Mouse (Mus musculus): ENCODE data around the gene H2afx.
"Not testable (repeated sequence)": the region's sequence is repeated elsewhere in the genome, so short reads cannot be mapped to it uniquely, and the experiment has no call there.

Gene H2afx

DNA sequence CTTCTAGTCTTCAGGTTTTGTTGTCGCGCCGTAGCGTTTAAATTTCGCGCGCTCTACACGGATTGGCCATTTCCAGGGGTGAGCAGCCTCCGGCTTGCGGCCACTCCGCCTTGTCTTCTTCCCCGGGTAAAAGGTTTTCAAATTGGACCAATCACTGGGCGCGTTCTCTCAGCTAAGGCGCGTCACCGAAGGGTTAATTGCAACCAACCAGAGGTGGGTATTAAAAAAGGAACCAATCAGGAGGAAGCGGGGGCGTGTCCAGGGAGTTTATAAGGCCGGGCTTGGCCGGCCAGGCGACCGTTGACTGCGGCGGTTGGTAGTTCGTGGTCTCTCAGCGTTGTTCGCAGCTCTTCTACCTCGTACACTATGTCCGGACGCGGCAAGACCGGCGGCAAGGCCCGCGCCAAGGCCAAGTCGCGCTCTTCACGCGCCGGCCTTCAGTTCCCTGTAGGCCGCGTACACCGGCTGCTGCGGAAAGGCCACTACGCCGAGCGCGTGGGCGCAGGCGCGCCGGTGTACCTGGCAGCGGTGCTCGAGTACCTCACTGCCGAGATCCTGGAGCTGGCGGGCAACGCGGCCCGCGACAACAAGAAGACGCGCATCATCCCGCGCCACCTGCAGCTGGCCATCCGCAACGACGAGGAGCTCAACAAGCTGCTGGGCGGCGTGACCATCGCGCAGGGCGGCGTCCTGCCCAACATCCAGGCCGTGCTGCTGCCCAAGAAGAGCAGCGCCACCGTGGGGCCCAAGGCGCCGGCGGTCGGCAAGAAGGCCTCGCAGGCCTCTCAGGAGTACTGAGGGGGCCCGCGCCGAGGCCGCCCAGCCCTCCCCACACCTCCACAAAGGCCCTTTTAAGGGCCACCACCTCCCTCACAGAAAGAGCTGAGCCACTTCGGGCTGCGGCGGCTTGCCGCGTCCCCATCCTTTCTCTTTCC is at the start of gene H2afx:
Gene H2afx (plus strand): TSS at position 299 of the 935 bp plus-strand sequence.
- DNase-seq (ENCODE audit: low spot score) = peak; percentile 99

DNA sequence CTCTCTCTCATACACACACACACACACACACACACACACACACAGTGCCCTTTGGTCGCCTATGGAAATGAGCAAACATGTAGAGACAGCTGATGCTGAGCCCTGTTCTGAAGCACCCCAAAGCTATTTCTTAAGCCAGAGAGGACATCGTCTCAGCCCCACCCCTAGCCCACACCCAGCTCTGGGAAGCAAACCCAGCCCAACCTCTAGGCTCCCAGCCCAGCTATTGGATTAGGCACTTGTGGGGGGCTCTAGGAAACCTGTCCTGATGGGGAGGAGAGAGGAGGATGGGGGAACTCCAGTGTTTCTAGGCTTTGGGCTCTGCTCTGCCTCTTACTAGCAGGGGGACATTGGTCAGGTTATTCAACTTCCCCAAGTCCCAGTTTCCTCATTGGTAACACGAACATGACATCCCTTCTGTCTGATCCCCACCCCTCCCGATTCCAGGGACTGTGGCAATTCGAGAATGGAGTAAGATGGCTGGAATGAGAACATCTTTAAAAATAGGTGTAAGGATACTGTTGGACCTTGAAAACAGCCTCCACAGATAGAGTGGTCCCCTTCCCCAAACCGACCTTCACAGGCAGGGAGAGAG is 48.1 kb upstream of the H2afx start:
- DNase-seq (ENCODE audit: low spot score) = no peak

DNA sequence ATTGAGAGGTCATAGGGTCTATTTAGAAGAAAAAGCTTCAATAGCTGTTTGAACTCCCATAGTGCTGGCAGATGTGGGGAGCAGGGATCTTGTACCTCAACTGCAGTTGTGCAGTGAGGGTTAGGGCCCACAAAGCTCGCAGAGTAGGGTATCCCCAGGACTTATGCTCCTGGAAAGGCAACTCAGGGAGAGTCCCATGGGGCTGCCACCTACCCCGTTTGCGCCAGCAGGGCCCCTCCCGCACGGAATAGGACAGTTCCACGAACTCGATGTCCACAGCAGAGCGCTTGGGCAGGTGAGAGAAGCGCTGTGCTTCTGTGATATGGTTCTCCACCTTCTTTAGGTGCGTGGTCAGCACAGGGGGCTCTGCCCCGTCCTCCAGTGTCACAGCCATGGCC is 47.5 kb upstream of the H2afx start:
- no peak for DNase-seq (ENCODE audit: low spot score)

DNA sequence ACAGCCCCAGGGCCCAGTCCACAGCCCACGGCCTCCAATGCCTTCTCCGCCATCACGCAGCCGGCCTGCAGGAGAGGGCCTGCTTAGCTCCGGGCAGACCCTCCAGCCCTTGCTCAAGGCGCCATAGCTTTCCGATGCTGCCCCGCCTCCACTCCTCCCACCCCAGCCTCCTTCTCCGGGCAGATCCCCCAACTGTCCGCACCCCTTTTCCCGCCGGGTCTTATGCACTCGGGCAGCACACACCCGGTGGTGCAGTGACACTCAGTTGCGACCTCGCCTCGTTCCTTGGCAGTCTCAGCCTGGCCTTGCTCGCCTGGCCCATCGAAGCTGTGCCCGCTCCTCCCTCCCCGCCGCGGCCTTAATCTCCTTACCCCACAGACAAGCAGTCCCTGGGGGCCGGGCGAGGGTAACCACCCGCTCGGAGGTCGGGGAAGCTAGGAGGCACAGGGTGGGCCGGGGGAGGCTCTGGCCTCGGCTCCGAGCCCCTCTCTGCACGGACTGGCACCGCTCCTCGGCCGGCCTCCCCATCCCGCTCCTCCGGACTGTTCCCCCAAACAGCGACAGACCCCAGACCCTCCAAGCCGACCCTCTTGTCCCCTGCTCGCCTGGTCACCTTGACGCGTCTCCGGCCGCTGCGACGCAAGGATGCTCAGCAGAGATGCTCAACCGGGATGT is 47.0 kb upstream of the H2afx start:
- DNase-seq (ENCODE audit: low spot score) = peak; percentile 41

DNA sequence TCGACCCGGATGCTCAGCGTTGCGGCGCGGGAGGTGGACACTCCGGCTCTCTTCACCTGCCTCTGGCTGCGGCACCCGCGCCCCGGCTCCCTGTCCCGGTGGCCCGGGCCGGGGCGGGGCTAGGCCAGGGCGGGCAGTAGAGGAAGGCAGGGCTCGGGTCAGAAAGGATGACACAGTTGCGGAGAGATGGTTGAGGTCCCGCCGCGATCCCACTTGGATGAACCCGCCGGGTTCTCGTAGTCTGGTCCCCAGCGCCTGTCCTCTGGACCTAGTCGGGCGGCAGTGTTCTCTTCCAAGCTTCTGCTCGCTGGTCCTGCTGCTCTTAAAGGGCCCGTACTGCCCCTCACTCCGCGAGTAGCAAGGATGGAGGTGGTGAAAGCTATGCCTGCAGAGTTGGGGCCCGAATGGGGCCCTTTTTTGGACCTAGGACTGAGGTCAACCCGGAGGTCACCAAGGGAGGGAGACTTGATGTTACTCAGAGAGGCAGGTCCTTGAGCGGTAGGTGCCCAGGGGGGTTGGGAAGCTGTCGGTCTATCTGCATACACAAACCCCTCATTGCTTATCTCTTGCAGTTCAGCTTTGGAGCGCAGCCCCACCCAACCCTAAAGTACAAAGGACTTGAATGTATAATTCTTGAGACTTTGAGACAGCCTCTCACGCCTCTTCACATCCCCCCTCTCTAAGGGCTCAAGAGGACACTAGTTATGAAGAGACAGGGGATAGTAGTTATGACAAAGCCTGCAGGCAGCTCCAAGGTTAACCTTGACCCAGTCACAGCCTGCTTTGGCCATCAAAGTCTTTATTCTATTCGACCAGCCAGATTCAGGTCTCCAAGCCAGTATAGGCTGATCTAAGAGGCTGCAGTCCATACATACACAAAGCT is 46.2 kb upstream of the H2afx start, which contains the start of gene Abcg4:
Gene Abcg4 (minus strand): TSS at position 540 of the 883 bp plus-strand sequence.
- no peak for DNase-seq (ENCODE audit: low spot score)

DNA sequence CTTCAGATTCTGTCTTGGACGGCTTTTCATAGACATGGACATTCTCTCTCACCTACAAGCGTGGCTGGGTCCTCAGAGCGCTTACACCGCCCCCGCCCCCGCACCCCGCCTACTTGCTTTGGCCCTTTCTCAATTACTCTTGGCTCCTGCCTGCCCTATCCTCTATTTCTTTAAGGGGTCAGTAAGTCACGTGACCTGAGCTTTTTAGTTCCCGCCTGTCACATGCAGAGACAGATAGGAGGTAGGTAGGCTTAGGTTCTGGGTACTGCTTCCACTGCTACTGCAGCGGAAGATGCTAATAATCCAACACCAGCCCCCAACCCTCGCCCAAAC is 45.6 kb upstream of the H2afx start:
- no peak for DNase-seq (ENCODE audit: low spot score)

DNA sequence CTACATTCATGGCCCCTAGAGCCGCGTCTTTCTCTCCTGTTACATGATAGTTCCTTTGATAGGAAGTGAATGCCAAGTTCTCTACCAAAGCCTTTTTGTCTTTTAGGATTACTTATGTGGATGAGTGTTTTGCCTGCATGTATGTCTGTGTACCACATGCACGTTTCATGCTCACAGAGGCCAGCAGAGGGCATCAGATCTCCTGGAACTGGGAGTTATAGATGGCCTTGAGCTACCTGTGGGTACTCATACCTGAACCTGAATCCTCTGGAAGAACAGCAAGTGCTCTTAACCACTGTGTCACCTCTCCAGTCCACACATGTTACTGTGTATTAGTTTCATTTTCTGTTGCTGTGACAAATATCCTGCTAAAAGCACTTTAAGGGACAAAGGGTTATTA is 42.0 kb upstream of the H2afx start:
- DNase-seq (ENCODE audit: low spot score) = no peak

DNA sequence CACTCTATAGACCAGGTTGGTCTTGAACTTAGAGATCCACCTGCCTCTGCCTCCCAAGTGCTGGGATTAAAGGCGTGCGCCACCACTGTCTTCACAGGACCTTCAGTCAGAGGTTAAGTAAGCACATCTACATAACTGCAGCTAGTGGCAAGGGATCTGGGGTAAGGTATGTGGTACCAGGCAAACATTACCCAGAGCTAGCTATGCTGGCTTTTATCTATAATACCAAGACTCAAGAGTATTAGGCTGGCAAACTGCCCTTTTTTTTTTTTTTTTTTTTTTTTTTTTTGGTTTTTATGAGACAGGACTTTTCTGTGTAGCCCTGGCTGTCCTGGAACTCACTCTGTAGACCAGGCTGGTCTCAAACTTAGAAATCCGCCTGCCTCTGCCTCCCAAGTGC is 34.5 kb upstream of the H2afx start:
- not testable (repeated sequence) for DNase-seq (ENCODE audit: low spot score)

DNA sequence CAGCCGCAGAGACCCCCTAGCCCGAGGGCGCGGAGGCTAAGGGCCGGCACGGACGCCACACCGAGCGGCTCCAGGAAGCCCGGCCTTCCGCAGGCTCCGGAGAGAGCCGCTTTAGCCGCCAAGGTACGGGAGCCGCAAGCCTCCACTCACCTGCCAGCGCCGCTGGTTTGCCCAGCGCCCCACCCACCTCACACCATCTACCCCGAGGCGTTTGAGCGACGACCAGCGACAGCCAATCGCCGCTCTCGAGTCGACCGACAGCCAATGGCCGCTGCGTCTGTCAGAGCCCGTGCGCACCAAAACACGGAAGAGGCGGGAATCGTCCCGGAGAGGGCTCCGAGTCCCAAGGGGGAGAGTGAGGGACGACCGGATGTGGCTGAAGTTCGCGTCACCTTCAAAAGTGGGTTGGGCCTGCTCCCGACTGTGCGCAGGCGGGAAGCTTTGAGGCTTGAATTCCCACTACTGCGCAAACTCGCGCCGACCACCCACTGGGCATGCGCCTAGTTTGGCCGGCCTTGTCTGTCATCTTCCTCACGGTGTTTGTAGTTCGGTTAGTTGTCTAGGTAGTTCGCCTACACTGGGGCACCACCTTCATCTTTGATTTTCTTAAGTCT is 28.9 kb upstream of the H2afx start, which contains the start of gene Hinfp:
Gene Hinfp (minus strand): TSS at position 206 of the 614 bp plus-strand sequence.
- peak; percentile 99 for DNase-seq (ENCODE audit: low spot score)

DNA sequence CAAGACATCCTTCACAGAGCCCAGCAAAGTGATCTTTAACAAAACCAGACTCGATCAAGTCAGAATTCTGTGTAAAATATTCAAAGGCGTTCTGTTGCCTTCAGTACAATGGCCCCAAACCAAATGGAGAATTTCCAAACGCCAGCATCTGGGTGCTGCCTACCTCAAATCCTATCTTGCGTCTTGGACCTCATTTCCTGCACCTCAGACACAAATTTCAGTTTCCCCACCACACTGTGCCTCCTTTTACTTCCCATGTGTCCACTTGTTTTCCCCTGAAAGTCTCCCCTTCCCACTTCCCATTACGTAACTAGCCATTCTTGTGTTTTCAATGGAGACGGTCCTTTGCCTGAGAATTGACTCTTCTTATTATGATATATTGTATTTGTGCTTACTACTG is 28.0 kb upstream of the H2afx start:
- no peak for DNase-seq (ENCODE audit: low spot score)

DNA sequence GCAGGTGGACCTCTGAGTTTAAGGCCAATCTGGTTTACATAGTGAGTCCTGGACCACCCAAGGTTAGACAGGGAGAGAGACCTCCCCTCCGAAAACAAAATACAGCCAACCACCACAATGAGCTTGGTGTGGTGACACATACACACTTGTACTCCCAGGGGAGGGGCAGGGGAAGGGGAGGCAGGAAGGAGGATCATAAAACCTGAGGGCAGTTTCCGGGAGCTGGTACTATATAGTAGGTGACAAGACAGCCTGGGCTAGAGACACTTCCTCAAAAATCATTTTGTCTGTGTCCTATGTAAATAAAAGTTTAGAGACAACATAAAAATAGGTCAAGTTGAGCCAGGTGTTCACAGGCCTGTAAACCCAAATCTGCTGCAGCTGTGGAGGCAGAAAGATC is 27.2 kb upstream of the H2afx start:
- no peak for DNase-seq (ENCODE audit: low spot score)

DNA sequence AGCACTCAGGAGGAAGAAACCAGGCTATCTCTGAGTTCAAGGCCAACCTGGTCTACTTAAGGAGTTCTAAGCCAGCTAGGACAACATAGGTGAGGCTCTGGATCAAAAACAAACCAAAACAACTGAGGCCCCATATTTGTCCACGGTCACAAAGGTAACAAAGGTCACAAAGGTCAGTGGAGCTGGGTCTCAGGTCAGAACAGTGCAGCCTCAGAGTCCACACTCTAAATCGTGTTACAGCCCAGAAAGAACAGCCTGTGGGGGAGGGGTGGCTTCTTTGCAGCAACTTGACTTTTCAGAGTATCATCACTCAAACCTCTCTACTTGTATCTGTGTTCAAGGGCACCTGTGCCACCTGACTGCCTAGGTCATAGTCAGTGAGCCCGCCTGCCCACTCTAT is 24.7 kb upstream of the H2afx start:
- DNase-seq (ENCODE audit: low spot score) = no peak

DNA sequence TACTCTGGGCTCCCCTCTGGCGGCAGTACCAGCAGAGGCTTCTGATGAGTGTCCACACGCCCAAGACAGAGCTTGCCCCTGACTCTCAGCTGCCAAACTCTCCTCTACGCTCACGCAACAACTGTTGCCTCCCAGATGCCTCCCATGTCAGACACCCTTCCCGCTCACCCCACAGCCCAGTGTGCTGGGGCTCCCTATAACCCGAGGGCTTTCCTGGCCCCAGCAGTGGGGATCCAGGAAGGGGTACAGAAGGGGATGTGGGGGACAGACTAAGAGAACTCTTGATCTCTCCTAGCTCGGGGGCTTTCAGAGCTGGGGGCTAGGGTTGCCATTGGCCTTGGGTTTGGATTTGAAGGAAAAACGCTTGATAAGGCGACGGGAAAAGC is 23.8 kb upstream of the H2afx start:
- DNase-seq (ENCODE audit: low spot score) = no peak

DNA sequence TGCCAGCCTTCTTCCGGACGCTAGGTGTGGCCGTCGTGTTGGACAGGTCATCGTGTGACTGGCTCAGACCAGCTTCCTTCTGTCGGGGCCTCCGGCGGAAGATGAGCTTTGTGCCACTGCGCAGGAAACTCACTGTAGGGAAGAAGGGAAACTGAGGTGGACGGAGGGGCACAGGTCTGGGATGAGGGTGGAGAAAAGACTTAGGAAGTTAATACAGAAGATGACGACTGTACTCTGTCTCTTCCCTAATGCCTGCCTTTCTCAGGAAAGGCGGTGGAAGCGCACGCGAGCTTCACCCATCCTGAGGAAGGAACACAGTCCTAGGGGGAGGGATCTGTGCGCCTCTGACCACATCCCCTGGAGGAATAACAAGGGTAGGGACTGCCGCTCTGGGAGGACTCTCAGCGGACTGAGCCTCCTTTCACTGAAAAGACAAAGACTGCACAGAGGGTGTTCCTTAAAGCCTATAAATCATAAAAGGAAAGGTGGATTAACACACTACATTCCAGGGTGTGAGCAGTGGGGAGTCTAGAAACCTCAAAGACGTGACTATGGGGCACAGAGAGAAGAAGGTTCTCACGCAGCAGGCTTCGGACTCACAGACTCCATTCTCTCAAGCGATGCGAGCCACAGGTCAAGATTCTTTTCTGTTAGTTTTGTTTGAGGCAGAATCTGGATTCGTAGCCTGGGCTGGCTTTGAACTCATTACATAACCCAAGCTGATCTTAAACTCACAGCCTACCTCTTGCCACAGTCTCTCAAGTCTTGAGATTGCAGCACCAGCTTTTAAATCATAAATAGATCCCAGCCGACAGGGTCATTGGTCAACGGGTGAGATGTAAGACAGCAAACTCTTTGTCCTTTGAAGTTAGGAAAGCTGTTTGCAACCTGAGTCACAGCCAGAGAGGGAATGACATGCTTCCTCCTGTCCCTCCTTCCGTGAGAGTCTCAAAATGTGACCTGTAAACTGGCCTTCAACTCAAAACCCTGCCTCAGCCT is 23.1 kb upstream of the H2afx start:
- DNase-seq (ENCODE audit: low spot score) = no peak

DNA sequence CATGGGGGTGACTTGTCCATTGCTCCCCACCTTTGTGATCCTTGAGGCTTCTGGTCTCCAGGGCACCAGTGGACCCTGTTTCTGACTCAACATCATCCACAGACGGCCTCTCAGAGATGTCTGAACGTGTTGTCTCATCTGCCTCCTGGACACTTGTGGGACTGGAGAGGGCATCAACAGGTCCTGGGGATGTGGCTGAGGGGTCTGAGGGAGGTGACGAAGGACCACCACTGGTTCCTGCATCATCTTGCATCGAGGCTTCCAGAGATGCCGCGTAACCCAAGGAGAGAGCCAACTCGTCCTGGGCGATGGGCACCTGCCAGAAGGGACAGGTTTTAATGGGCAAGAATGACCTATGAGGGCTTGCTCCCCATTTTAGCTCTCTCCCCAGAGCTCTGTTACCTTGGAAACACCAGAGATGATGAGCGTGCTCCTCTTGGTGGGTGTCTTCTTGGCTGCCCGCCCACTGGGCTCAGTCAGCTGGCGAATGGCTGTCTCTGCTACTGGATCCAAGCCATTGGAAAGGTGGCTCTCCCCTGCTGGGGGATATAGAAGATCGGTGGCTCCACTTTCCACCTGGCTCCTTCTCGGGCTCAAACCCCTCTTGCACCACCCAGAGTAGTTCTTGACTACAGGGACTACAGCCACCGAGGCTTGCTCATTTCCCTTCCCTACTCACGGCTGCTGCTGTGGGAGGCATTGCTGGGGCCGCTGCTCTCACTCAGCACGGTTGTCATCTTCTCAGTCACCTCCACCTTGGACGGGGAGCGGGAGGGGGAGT is 20.8 kb upstream of the H2afx start:
- DNase-seq (ENCODE audit: low spot score) = no peak

DNA sequence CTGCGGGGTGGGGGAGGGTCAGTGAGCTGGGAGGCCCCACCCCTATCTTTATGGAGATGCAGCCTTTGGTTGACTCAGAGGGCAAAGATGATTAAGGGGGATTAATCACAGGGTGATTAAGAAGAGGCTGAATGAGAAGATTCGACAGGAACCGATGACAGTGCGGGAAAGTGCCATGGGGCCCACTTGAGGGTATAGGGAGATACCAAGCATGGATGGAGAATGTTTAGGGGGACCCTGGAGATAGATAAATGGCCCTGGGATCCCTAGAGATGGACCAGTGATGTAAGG is 20.3 kb upstream of the H2afx start:
- no peak for DNase-seq (ENCODE audit: low spot score)

DNA sequence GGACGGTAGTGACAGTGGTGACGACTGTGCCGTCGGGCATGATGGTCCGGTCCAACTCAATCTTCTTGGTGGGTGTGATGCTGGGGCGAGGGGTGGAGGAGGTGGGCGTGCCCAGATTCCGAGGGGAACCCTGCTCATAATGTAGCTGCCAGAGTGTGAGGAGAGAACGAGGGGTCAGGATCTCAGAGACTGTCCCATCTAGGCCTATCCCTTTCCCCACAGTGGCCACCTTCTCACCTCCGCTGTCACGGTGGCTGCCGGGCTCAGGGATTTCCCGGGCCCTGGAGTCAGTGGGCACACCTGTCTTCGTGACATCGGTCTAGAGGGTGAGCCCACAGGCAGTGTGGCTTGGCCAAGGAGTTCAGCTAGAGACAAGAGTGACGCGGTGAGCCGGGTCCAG is 19.6 kb upstream of the H2afx start:
- no peak for DNase-seq (ENCODE audit: low spot score)

DNA sequence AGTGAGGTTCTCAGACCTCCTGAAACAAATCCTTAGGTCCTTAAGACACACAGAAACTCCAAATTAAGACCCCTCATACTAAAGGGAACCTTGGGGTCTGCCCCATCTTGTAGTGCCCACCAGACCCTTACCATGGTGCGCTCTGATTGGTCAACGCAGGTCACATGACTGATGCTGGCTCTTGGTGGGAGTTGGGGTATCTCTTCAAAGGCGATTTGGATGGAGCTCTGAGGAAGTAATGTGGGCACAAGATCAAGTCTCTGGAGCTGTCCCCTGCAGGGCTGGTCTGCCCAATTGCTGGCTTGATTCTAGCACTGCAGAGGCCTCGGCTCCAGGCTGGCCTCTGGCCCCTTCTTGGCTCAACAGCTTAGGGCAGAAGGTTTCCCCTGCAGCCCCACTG is 17.0 kb upstream of the H2afx start:
- no peak for DNase-seq (ENCODE audit: low spot score)

DNA sequence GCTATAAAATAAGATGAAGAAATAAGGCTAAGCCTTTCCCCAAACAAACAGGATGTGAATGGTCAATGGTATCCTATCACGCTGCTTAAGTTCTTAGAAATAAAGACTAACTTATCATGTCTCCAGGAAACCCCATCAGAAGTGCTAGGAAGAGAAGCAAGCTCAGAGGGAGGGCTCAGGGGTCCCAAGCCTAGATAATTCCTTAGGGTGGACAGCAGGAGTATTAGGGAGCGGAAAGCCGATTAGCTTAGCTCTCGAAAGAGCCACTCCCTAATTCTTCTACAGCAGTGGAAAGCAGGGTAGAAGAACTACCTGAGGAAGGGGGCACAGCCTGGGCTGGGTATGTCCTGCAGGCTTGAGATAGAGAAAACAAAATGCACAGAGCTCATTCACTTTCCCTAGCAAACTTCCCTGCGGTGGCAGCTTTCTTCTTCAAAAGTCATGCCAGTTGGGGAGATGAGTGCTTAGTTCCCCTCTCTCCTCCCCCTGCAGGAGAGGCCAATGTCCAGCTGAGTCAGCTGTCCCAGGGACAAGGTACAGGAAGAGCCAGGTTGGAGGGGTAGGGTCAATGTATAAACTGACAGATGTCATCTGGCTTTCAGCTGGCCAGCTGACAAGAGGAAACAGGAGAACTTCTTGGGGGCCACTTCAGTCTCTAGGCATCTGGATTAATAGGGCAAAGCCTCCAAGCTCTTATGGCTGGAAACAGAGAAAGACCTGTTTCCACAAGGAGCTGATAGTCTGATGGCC is 16.2 kb upstream of the H2afx start:
- no peak for DNase-seq (ENCODE audit: low spot score)

Data from ovary, adult 18-20 months (tissue).